Mouse (Mus musculus): Measurements from ENCODE around the gene Sbk2. TPM values are rescaled to one million over a fixed set of nuclear protein-coding genes. Genes with fewer than 3 reads are reported as not detected.

Sbk2 gene
- total RNA-seq, 2 experiments from 2014 or later: not detected

GRCm38 (mm10) chr7:4924891-4925301 lies 39.3 kb downstream of the Sbk2 start:
- no peak for DNase-seq (ENCODE audit: extremely low spot score in 1 of 2, low spot score in 2 of 2)
- intact Hi-C loops (cut with DNase I): no loop called here

GRCm38 (mm10) chr7:4924483-4924882 lies 39.7 kb downstream of the Sbk2 start:
- intact Hi-C loops (cut with DNase I): no loop called here
- DNase-seq (ENCODE audit: extremely low spot score in 1 of 2, low spot score in 2 of 2): no peak

- intact Hi-C loops (cut with DNase I): no loop called here
- DNase-seq (ENCODE audit: extremely low spot score in 1 of 2, low spot score in 2 of 2): peak; percentile 53 to 81
Observed at GRCm38 (mm10) chr7:4923586-4924364, 40.4 kb downstream of the Sbk2 start.

GRCm38 (mm10) chr7:4922931-4923565 lies 41.2 kb downstream of the Sbk2 start:
- peak; percentile 82 to 88 for DNase-seq (ENCODE audit: extremely low spot score in 1 of 2, low spot score in 2 of 2)
- intact Hi-C loops (cut with DNase I): no loop called here

- intact Hi-C loops (cut with DNase I): no loop called here
Observed at GRCm38 (mm10) chr7:4922508-4922907, 41.7 kb downstream of the Sbk2 start.

GRCm38 (mm10) chr7:4921824-4922482 lies 42.3 kb downstream of the Sbk2 start, which contains the start of gene Nat14:
Nat14 (plus strand) TSS chr7:4922028.
- intact Hi-C loops (cut with DNase I): no loop called here
- DNase-seq (ENCODE audit: extremely low spot score in 1 of 2, low spot score in 2 of 2): no peak

More at GRCm38 (mm10) chr7:4922508-4922907, 41.7 kb downstream of the Sbk2 start:
- peak; percentile 87 to 93 for DNase-seq (ENCODE audit: extremely low spot score in 1 of 2, low spot score in 2 of 2)

- peak in 1 of 2 experiments; percentile 57 for DNase-seq (ENCODE audit: extremely low spot score in 1 of 2, low spot score in 2 of 2)
- intact Hi-C loops (cut with DNase I): no loop called here
Observed at GRCm38 (mm10) chr7:4920976-4921823, 43.0 kb downstream of the Sbk2 start.

- DNase-seq (ENCODE audit: extremely low spot score in 1 of 2, low spot score in 2 of 2): no peak
- intact Hi-C loops (cut with DNase I): no loop called here
Observed at GRCm38 (mm10) chr7:4920496-4920895, 43.7 kb downstream of the Sbk2 start.

- DNase-seq (ENCODE audit: extremely low spot score in 1 of 2, low spot score in 2 of 2): no peak
- intact Hi-C loops (cut with DNase I): loop anchor here (5.0 kb wide), 1 partner anchor 78 kb away; the partner anchor contains the start of gene Shisa7
Observed at GRCm38 (mm10) chr7:4919971-4920370, 44.2 kb downstream of the Sbk2 start.

GRCm38 (mm10) chr7:4919096-4919495 lies 45.1 kb downstream of the Sbk2 start:
- DNase-seq (ENCODE audit: extremely low spot score in 1 of 2, low spot score in 2 of 2): no peak
- intact Hi-C loops (cut with DNase I): loop anchor here (5.0 kb wide), 1 partner anchor 77 kb away; the partner anchor contains the start of gene Shisa7

GRCm38 (mm10) chr7:4918681-4919080 lies 45.5 kb downstream of the Sbk2 start:
- intact Hi-C loops (cut with DNase I): loop anchor here (5.0 kb wide), 1 partner anchor 76 kb away; the partner anchor contains the start of gene Shisa7
- no peak for DNase-seq (ENCODE audit: extremely low spot score in 1 of 2, low spot score in 2 of 2)

- intact Hi-C loops (cut with DNase I): loop anchor here (5.0 kb wide), 1 partner anchor 75 kb away; the partner anchor contains the start of gene Shisa7
- DNase-seq (ENCODE audit: extremely low spot score in 1 of 2, low spot score in 2 of 2): no peak
Observed at GRCm38 (mm10) chr7:4917494-4917893, 46.7 kb downstream of the Sbk2 start.

- intact Hi-C loops (cut with DNase I): loop anchor here (5.0 kb wide), 1 partner anchor 74 kb away; the partner anchor contains the start of gene Shisa7
- no peak for DNase-seq (ENCODE audit: extremely low spot score in 1 of 2, low spot score in 2 of 2)
Observed at GRCm38 (mm10) chr7:4915669-4916416, 48.4 kb downstream of the Sbk2 start.

GRCm38 (mm10) chr7:4915007-4915665 lies 49.1 kb downstream of the Sbk2 start, which contains the start of gene Zfp628:
Zfp628 (plus strand) TSS chr7:4915217.
- intact Hi-C loops (cut with DNase I): loop anchor here (5.0 kb wide), 1 partner anchor 73 kb away; the partner anchor contains the start of gene Shisa7
- peak; percentile 91 to 96 for DNase-seq (ENCODE audit: extremely low spot score in 1 of 2, low spot score in 2 of 2)

GRCm38 (mm10) chr7:4912248-4912647 lies 52.0 kb downstream of the Sbk2 start:
- no peak for DNase-seq (ENCODE audit: extremely low spot score in 1 of 2, low spot score in 2 of 2)

GRCm38 (mm10) chr7:4911561-4911960 lies 52.6 kb downstream of the Sbk2 start:
- intact Hi-C loops (cut with DNase I): no loop called here
- peak in 1 of 2 experiments; percentile 83 for DNase-seq (ENCODE audit: extremely low spot score in 1 of 2, low spot score in 2 of 2)

More at GRCm38 (mm10) chr7:4912248-4912647, 52.0 kb downstream of the Sbk2 start:
- intact Hi-C loops (cut with DNase I): no loop called here

- intact Hi-C loops (cut with DNase I): no loop called here
- no peak for DNase-seq (ENCODE audit: extremely low spot score in 1 of 2, low spot score in 2 of 2)
Observed at GRCm38 (mm10) chr7:4906466-4906950, 57.7 kb downstream of the Sbk2 start, which contains the start of gene Gm36210. Gm36210 (minus strand) TSS chr7:4906516.
